Mouse (Mus musculus) left cerebral cortex, adult 8-10 months (tissue): Measurements from ENCODE around the gene Rapgef6. TPM values are rescaled to one million over a fixed set of nuclear protein-coding genes. Genes with fewer than 3 reads are reported as not detected.

ENCODE experiments used
- DNase-seq, 2 experiments: peaks; one replicate each; pipeline ENCODE4 v3.0.0; 2022; ENCODE audit warnings: low spot score in 2 of 2
- microRNA-seq, 2 experiments: library from miRNA; unstranded; fragments of <30 nt; microRNA quantifications; one replicate each; pipeline ENCODE4 v1.2.0; 2022
- total RNA-seq, 4 experiments: library from RNA; stranded (reverse); gene quantifications; 2 replicates each; pipeline ENCODE4 v1.2.4; 2022

The Rapgef6 gene
- total RNA-seq, 4 experiments from 2014 or later, result 35.2 to 42.5 (median 37.9) TPM

- no peak for DNase-seq
Observed at GRCm38 (mm10) chr11:54733546-54733945, 210.9 kb downstream of the Rapgef6 start.

GRCm38 (mm10) chr11:54735114-54735513 lies 212.5 kb downstream of the Rapgef6 start:
- no peak for DNase-seq

GRCm38 (mm10) chr11:54736903-54737302 lies 214.3 kb downstream of the Rapgef6 start:
- DNase-seq, result no peak

- DNase-seq, result no peak
Observed at GRCm38 (mm10) chr11:54739012-54739750, 216.5 kb downstream of the Rapgef6 start.

GRCm38 (mm10) chr11:54741330-54741729 lies 218.7 kb downstream of the Rapgef6 start:
- DNase-seq, result no peak

GRCm38 (mm10) chr11:54744231-54744630 lies 221.6 kb downstream of the Rapgef6 start:
- no peak for DNase-seq

Small RNA genes lying within 50 kb of the gene (microRNA-seq; reads per million reads assigned to microRNA genes)
- 0 reads per million in 2 experiments for gene Gm26116

Other genes with a start within 250 kb of the Rapgef6 start
- 100 to 1,000 TPM; 190 to 233 (median 201) TPM for gene Acsl6, start 219.0 kb upstream of the Rapgef6 start, total RNA-seq
- gene Meikin, start 152.2 kb upstream of the Rapgef6 start, total RNA-seq, result not detected
- 10 to 100 TPM; 37.6 to 42.0 (median 39.5) TPM for gene Fnip1, start 84.6 kb upstream of the Rapgef6 start, total RNA-seq